In the genomic region with DNA sequence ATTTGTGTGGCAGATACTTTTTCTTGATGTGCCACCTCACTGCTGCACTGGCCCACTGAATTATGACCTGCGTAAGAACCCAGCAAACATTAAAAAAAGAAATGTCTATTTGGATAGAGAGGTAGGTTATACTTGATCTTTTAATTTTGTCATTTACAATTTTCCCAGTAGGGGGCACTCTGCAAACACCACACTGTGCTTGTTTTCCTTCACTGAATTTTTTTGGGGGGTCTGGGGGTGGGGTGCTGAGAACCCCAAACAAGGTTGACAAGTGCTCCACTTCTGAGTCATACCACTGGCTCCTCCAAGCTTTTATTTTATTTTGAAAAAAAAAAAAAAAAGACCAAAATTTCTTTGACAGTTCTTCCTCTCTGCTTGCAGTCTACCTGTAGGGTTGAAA, we compare ENCODE assay signal across 1 mouse cellular context.
TF ChIP-seq lines count a peak whose summit lies in the region.

No protein-coding gene starts in this region.

TF ChIP-seq in CH12.LX, 34 proteins besides CTCF, POLR2A, EP300 and RAD21:
- TF ChIP-seq ELF1 (IDR thresholded peaks at IDR 0.05; ENCODE audit: low read depth, low read length), result no peak
- peak; percentile 58 for TF ChIP-seq ZNF384 (IDR thresholded peaks at IDR 0.05; ENCODE audit: low read depth, low read length)
- TF ChIP-seq JUN (IDR thresholded peaks at IDR 0.05; ENCODE audit: insufficient read depth, low read depth, low read length), result no peak
- no peak for TF ChIP-seq ETS1 (conservative IDR thresholded peaks at IDR 0.05; ENCODE audit: low read depth, low read length)
- TF ChIP-seq CHD2 (IDR thresholded peaks at IDR 0.05; ENCODE audit: low read length), result no peak
- no peak for TF ChIP-seq IRF4 (IDR thresholded peaks at IDR 0.05; ENCODE audit: low read depth, low read length)
- no peak for TF ChIP-seq POLR2AphosphoS2 (IDR thresholded peaks at IDR 0.05; ENCODE audit: low read depth, low read length)
- TF ChIP-seq ZC3H11A (IDR thresholded peaks at IDR 0.05; ENCODE audit: low read depth, low read length), result peak; percentile 23; the same call in 1 of the 2 replicates
- peak; percentile 71 for TF ChIP-seq SMC3 (IDR thresholded peaks at IDR 0.05; ENCODE audit: low read depth, low read length)
- no peak for TF ChIP-seq RCOR1 (conservative IDR thresholded peaks at IDR 0.05; ENCODE audit: low read depth, low read length)
